ENCODE assay signal across 8 mouse cellular contexts in the genomic region with DNA sequence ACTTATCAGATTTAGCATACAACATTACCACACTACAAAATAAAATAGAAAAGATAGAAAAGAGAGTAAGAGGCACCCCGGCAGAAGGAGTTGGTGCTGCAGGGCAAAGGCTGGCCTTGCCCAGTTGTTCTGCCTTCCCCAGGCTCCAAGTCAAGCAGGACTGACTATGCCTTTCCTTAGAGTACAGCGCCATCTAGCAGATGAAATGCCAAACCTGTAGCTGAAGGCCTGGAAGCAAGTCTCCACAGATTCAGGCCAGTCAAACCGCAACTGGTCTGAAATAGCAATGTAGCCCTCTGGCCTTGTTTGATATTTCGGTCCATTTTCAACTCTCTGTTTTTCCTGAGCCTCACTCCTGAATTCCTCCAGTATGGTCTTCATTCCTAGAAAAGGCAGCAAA.
DNase-seq lines count a peak whose midpoint lies in the region; ATAC-seq and TF ChIP-seq lines count a peak whose summit lies in the region.

No protein-coding gene starts in this region.

- H3K27me3 ChIP-seq in intestine, embryonic 15.5 days (replicated peaks), result no peaks in the 10 kb centered on the region
- no peaks in the 10 kb centered on the region for H3K27me3 ChIP-seq in midbrain, embryonic 12.5 days
- H3K27me3 ChIP-seq in spleen, adult 2 months (ENCODE audit: control insufficient read depth, insufficient read depth, low read length), result no peaks in the 10 kb centered on the region

- H3K4me2 ChIP-seq in intestine, embryonic 15.5 days (replicated peaks), result no peak overlapping the region
- H3K4me2 ChIP-seq in midbrain, embryonic 12.5 days (replicated peaks), result no peak overlapping the region

- DNase-seq in adipocyte (ENCODE audit: low spot score), result peak; percentile 90
- peak; percentile 93 to 95 for DNase-seq in cerebellum, postnatal 14 days
- peak; percentile 90 for DNase-seq in gastrocnemius, adult 18-20 months (ENCODE audit: low spot score)
- DNase-seq in left cerebral cortex, adult 9 months (ENCODE audit: low spot score in 2 of 2), result peak; percentile 7 to 83
- peak; percentile 59 to 75 for DNase-seq in spleen, adult 2 months (ENCODE audit: low read depth in 1 of 2, low spot score in 2 of 2)

- peaks cover 9% of the 10 kb centered on the region; the same call in 1 of the 2 replicates for H3K4me1 ChIP-seq in intestine, embryonic 15.5 days (replicated peaks)
- peaks cover 3% of the 10 kb centered on the region; the same call in 1 of the 2 replicates for H3K4me1 ChIP-seq in midbrain, embryonic 12.5 days
- H3K4me1 ChIP-seq in spleen, adult 2 months (ENCODE audit: control insufficient read depth, insufficient read depth, insufficient read length), result peaks cover 3% of the 10 kb centered on the region; the same call in 1 of the 2 replicates

- no peak overlapping the region for H3K9ac ChIP-seq in intestine, embryonic 15.5 days
- H3K9ac ChIP-seq in midbrain, embryonic 12.5 days (replicated peaks), result no peak overlapping the region

- H3K36me3 ChIP-seq in intestine, embryonic 15.5 days, result no peaks in the 10 kb centered on the region
- no peaks in the 10 kb centered on the region for H3K36me3 ChIP-seq in midbrain, embryonic 12.5 days
- no peaks in the 10 kb centered on the region for H3K36me3 ChIP-seq in spleen, adult 2 months (ENCODE audit: control insufficient read depth, insufficient read depth, low read length)

- H3K27ac ChIP-seq in intestine, embryonic 15.5 days, result no peak overlapping the region
- H3K27ac ChIP-seq in midbrain, embryonic 12.5 days (replicated peaks), result no peak overlapping the region
- no peak overlapping the region for H3K27ac ChIP-seq in spleen, adult 2 months (ENCODE audit: insufficient read depth, low read length)

- no peak for TF ChIP-seq POLR2A in spleen, adult 2 months (IDR thresholded peaks at IDR 0.05; ENCODE audit: low read depth, low read length)

- peak; percentile 72; the same call in 1 of the 2 replicates for TF ChIP-seq CTCF in spleen, adult 2 months (IDR thresholded peaks at IDR 0.05; ENCODE audit: extremely low read depth, insufficient read depth, insufficient read length, insufficient replicate concordance)

- ATAC-seq in intestine, embryonic 15.5 days, result peak; percentile 59; the same call in 1 of the 2 replicates
- peak; percentile 73 for ATAC-seq in midbrain, embryonic 12.5 days (ENCODE audit: low FRiP score, low read depth)
- ATAC-seq in megakaryocyte, adult 5-6 weeks (ENCODE audit: poor library complexity, severe bottlenecking), result no peak

- 44% methylated on average over 4 of the region's 4 CpGs for WGBS in intestine, embryonic 15.5 days
- 45% methylated on average over 4 of the region's 4 CpGs for WGBS in midbrain, embryonic 12.5 days
- WGBS in spleen, adult 2 months, result 40% methylated on average over 4 of the region's 4 CpGs

- no peak overlapping the region for H3K4me3 ChIP-seq in intestine, embryonic 15.5 days (replicated peaks)
- no peak overlapping the region for H3K4me3 ChIP-seq in midbrain, embryonic 12.5 days
- no peak overlapping the region for H3K4me3 ChIP-seq in spleen, adult 2 months (ENCODE audit: extremely low read depth, insufficient read depth, insufficient read length)

- no peaks in the 10 kb centered on the region for H3K9me3 ChIP-seq in intestine, embryonic 15.5 days
- no peaks in the 10 kb centered on the region for H3K9me3 ChIP-seq in midbrain, embryonic 12.5 days
